Mouse (Mus musculus) c-Kit-positive CD71-positive TER-119-positive erythroid progenitor cells, embryonic 14.5 days (primary cell): ENCODE measurements around the gene Tnfaip8l2.
"Not testable (repeated sequence)": the region's sequence is repeated elsewhere in the genome, so short reads cannot be mapped to it uniquely, and the experiment has no call there.

ENCODE experiments used
- DNase-seq: peaks from one replicate; pipeline ENCODE4 v3.0.0-alpha.2; 2013; ENCODE audit warnings: low spot score

Tnfaip8l2 gene

GRCm38 (mm10) chr3:95112760-95113159 lies 29.4 kb downstream of the Tnfaip8l2 start:
- no peak for DNase-seq

DNA sequence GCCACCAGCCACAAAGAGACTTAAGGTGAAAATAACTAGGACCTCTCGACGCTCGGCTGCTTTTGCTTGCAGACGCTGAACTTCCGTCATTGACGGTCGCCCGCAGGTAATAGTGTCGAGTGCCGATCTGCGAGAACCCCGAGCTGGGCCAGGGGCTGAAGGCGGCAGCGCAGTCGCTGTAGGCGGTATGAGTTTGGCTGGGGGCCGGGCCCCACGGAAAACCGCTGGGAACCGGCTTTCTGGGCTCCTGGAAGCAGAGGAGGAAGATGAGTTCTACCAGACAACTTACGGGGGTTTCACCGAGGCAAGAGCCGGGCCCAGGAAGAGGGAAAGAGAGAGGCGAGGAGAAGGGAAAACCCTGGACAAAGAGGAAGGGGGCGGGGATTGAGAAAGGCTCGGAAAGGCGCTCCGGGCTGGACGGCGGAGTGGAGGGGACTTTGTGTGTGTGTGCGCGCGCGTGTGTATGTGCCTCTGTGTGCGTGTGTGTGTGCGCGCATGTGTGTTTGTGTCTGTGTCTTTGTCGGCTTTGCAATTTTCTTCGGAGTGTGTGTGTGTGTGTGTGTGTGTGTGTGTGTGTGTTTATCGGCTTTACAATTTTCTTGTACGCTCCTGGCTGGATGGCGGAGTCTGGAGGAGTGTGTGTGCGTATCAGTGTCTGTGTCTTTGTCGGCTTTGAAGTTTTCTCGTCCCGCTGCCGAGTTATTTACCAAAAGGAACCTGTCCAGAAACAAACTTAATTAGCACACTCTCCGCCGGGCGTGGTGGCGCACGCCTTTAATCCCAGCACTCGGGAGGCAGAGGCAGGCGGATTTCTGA lies 31.0 kb downstream of the Tnfaip8l2 start, which contains the start of gene Vps72:
Gene Vps72 (plus strand): TSS at position 112 of the 816 bp plus-strand sequence.
- peak; percentile 77 for DNase-seq

GRCm38 (mm10) chr3:95107898-95108297 lies 34.3 kb downstream of the Tnfaip8l2 start:
- no peak for DNase-seq

GRCm38 (mm10) chr3:95107308-95107707 lies 34.9 kb downstream of the Tnfaip8l2 start:
- not testable (repeated sequence) for DNase-seq

- DNase-seq, result peak; percentile 99
Measured at GRCm38 (mm10) chr3:95106338-95107117, 35.6 kb downstream of the Tnfaip8l2 start, which contains the start of gene Pip5k1a. Gene Pip5k1a, minus strand, starts transcription at chr3:95106930.

- DNase-seq, result peak; percentile 38
Measured at GRCm38 (mm10) chr3:95105586-95106337, 36.4 kb downstream of the Tnfaip8l2 start.

DNA sequence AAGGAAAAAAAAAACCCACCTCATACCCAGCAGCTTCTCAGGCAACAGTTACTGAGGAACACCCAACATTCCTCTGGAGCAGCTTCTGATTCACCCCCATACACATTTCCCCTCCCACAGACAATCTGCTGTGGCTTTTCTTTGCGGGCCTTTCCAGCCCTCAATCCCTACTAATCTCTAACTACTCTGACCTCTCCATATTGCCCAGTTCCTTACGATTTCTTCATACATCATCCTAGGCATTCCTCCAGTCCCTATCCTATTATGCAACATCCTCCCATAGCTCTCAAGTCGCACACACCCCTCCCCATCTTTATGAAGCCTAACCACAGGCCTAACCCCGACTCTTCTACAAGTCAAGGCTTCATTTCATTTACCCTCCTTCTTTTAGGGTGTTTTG lies 37.0 kb downstream of the Tnfaip8l2 start:
- no peak for DNase-seq

DNA sequence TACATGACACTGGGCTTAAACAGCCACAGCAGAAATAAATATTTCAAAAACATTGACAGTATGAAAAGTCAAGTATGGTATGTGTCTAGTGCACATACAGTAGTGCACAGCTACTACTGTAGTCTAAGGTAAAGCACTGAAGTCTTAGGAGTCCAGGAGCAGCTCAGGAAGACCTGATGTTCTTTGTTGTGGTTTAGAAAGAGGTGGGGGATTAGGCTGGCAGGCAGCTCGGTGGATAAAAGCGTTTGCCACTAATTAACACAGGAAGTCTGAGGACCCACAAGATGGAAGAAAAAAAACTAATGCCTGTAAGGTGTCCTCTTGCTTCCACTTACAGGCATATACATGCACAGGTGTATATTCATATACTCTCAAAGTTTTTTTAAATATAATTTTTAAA lies 41.3 kb downstream of the Tnfaip8l2 start:
- no peak for DNase-seq
